Mouse (Mus musculus): ENCODE results near the gene Gm20388. TPM values are rescaled to one million over a fixed set of nuclear protein-coding genes. Genes with fewer than 3 reads are reported as not detected.

The Gm20388 gene
- total RNA-seq, 1 experiment from 2014 or later = 18.4 TPM

- no peak for ATAC-seq (replicated peaks in 1 of 2; ENCODE audit: insufficient read depth in 1 of 2, low FRiP score in 2 of 2, low TSS enrichment in 1 of 2, low read depth in 1 of 2, poor library complexity in 2 of 2, severe bottlenecking in 2 of 2)
Measured at GRCm38 (mm10) chr8:120466266-120466665, 555.6 kb downstream of the Gm20388 start.

- ATAC-seq (replicated peaks in 1 of 2; ENCODE audit: insufficient read depth in 1 of 2, low FRiP score in 2 of 2, low TSS enrichment in 1 of 2, low read depth in 1 of 2, poor library complexity in 2 of 2, severe bottlenecking in 2 of 2) = no peak
Measured at GRCm38 (mm10) chr8:120467598-120467997, 557.0 kb downstream of the Gm20388 start.

DNA sequence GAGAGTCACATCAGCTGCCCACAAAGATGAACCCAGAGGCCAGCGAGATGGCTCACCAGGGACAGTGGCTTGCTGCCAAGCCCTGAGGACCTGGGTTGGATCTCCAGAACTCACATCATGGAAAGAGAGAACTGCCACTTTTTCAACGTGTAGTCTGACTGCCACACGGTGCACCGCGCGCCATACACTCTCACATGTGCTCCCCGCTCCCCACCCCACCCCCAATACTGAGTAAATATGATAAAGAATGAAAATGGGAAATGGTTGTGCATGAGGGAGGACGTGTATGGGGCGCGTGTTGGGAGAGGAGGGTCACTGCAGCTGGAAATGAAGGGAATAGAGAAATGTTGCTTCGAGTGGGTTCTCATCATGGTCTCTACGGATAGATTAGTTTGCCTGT, 559.5 kb downstream of the Gm20388 start:
- no peak for ATAC-seq (replicated peaks in 1 of 2; ENCODE audit: insufficient read depth in 1 of 2, low FRiP score in 2 of 2, low TSS enrichment in 1 of 2, low read depth in 1 of 2, poor library complexity in 2 of 2, severe bottlenecking in 2 of 2)

GRCm38 (mm10) chr8:120471166-120471565, 560.5 kb downstream of the Gm20388 start:
- ATAC-seq (replicated peaks in 1 of 2; ENCODE audit: insufficient read depth in 1 of 2, low FRiP score in 2 of 2, low TSS enrichment in 1 of 2, low read depth in 1 of 2, poor library complexity in 2 of 2, severe bottlenecking in 2 of 2) = no peak

- no peak for ATAC-seq (replicated peaks in 1 of 2; ENCODE audit: insufficient read depth in 1 of 2, low FRiP score in 2 of 2, low TSS enrichment in 1 of 2, low read depth in 1 of 2, poor library complexity in 2 of 2, severe bottlenecking in 2 of 2)
Measured at GRCm38 (mm10) chr8:120471752-120472151, 561.1 kb downstream of the Gm20388 start.

DNA sequence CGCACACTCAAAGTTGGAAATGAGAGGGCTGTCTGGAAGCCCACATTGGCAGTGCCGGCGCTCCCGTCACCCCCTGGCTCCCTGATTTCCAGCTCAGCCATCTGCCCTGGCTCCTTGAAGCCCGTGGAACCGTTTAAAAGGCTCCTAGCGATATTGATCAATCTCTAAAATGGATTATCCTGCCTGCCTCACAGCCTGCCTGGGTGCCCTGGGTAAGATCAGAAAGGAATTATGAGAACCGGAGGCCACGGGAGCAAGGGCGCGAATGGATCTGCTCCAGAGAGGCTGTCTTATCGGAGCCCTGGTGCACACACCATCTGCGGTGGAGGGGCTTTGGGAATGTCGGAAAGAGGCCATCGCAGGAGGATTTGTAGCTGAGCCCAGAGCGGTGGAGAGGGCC, 561.6 kb downstream of the Gm20388 start:
- ATAC-seq (replicated peaks in 1 of 2; ENCODE audit: insufficient read depth in 1 of 2, low FRiP score in 2 of 2, low TSS enrichment in 1 of 2, low read depth in 1 of 2, poor library complexity in 2 of 2, severe bottlenecking in 2 of 2) = no peak

- ATAC-seq (replicated peaks in 1 of 2; ENCODE audit: insufficient read depth in 1 of 2, low FRiP score in 2 of 2, low TSS enrichment in 1 of 2, low read depth in 1 of 2, poor library complexity in 2 of 2, severe bottlenecking in 2 of 2) = no peak
Measured at GRCm38 (mm10) chr8:120473729-120474364, 563.2 kb downstream of the Gm20388 start.

DNA sequence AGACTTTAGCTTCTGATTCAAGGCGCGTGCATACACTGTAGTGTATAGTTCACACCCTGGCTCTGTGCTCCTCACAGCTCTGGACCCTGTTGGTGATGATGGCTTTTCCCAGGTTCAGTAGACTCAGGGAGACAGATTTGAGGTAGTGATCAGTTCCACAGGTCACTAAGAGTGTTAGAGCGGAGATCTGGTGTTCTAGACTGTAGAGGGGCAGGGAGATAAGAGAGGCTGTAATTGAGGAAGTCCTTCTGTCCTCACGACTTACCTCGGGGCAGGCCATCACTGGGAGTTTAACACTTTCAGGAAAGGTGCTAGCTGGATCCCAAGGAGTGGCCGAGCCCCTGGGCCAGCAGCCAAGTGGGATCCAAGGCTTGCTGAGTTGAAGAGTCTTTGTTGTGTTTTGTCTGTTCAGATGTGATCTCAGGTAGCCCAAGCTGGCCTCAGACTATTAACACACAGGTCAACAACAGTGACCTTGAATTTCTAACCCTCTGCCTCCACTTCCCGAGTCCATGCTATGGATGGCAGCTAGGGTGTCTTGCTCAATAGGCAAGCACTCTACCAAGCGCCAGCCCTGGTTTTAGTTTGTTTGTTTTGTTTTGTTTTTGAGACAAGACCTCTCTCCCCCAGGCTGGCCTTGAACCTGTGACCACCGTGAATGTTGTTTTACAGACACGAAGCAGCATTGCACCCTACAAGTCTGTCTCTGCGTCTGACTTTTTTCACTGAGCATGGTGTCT, 564.0 kb downstream of the Gm20388 start:
- ATAC-seq (replicated peaks in 1 of 2; ENCODE audit: insufficient read depth in 1 of 2, low FRiP score in 2 of 2, low TSS enrichment in 1 of 2, low read depth in 1 of 2, poor library complexity in 2 of 2, severe bottlenecking in 2 of 2) = no peak

DNA sequence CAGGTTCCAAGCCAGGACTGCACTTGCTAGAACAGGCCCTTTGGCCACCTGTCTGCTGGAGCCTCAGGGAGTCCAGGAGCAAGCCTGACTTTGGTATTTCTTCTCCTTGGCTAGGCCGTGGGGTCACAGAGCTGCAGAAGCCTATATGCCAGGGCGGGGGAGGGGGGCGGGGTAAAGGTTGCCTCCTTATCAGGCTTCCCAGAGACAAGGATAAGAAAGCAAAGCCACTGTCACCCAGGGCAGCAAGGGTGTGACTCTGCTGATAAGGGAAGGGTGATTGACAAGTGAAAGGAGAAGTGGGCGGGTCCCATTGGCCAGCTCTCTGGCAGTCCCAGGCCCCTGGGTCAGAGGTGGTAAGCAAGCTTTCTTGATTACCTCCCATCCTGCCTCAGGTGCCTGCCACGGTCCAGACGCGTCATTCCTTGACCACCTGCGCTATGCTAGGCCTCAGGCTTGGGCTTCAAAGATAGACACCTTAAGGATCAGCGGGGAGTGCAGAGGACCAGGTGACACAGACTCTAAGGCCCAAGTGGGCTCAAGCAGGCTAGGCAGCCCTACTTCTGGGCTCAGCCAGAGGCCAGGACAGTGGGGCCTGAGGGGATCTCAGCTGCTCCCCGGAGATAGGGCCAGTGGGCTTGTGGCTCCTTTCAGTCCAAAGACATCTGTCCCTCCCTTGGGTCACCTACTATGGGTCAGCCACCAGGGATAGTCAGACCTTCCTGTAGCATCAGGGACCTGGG, 565.0 kb downstream of the Gm20388 start:
- peak; percentile 67 to 70 for ATAC-seq (replicated peaks in 1 of 2; ENCODE audit: insufficient read depth in 1 of 2, low FRiP score in 2 of 2, low TSS enrichment in 1 of 2, low read depth in 1 of 2, poor library complexity in 2 of 2, severe bottlenecking in 2 of 2)

DNA sequence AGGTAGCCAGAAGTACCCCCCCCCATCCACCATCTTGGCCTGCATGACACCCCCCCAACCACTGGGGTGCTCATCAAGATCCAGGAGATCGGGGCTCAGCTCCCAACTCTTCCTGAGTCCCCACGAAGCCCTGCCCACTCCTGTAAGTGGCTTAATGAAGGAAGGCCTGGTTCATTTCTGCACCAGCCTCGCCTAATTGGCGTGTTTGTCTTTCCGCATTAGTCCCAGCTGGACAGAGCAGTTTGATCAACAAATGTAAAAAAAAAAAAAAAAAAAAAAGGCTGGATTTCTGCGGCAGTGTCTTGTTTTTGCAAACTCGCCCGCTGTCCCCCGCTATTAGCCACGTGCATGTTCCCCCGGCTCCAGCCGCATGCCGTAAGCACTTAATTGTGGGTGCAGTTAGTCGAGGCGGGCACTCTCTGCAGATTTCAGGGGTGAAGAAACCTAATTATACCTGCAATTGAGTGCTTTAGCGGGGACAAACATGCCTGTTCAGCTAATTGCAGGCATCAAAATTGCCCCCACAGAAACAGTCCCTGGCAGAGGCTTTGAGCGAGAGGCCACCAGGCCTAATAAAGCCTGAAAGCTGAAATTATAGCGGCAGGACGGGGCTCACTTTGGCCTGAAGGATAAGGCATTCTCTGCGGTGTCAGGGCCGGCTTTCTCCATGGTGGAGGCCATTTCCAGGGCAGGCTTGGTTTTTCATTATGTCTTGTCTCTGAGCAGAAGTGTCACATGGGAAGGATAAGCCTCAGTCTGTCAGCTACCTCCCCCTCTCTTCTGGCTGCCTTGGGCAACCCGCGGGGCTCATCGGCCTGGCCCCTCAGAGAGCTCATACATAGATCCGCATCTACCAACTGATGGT, 566.3 kb downstream of the Gm20388 start:
- no peak for ATAC-seq (replicated peaks in 1 of 2; ENCODE audit: insufficient read depth in 1 of 2, low FRiP score in 2 of 2, low TSS enrichment in 1 of 2, low read depth in 1 of 2, poor library complexity in 2 of 2, severe bottlenecking in 2 of 2)

GRCm38 (mm10) chr8:120478754-120479153, 568.1 kb downstream of the Gm20388 start:
- peak; percentile 44 to 47 for ATAC-seq (replicated peaks in 1 of 2; ENCODE audit: insufficient read depth in 1 of 2, low FRiP score in 2 of 2, low TSS enrichment in 1 of 2, low read depth in 1 of 2, poor library complexity in 2 of 2, severe bottlenecking in 2 of 2)

- ATAC-seq (replicated peaks in 1 of 2; ENCODE audit: insufficient read depth in 1 of 2, low FRiP score in 2 of 2, low TSS enrichment in 1 of 2, low read depth in 1 of 2, poor library complexity in 2 of 2, severe bottlenecking in 2 of 2) = no peak; a peak in 1 of 4 replicates
Measured at GRCm38 (mm10) chr8:120479691-120480090, 569.0 kb downstream of the Gm20388 start.

GRCm38 (mm10) chr8:120482015-120482689, 571.5 kb downstream of the Gm20388 start:
- ATAC-seq (replicated peaks in 1 of 2; ENCODE audit: insufficient read depth in 1 of 2, low FRiP score in 2 of 2, low TSS enrichment in 1 of 2, low read depth in 1 of 2, poor library complexity in 2 of 2, severe bottlenecking in 2 of 2) = no peak

DNA sequence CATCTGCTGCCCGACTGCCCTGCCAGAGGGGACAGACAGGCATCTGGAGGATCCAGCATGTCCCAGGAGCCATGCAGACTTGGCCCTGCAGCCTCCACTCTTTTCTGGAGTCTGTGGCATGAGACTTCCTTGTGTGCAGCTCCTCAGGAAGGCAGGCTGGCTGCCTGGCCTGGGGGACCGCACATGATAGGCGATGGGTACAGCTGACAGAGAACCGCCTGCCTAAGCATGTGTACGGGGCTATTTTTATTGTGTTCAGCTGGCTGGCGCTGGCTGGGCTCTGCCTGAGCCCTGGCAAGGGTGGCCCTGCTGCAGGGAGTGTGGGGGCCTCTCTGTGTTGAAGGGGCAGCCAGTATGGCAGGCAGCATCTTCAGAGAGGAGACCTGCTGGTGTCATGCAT, 573.8 kb downstream of the Gm20388 start:
- no peak; a peak in 1 of 4 replicates for ATAC-seq (replicated peaks in 1 of 2; ENCODE audit: insufficient read depth in 1 of 2, low FRiP score in 2 of 2, low TSS enrichment in 1 of 2, low read depth in 1 of 2, poor library complexity in 2 of 2, severe bottlenecking in 2 of 2)

DNA sequence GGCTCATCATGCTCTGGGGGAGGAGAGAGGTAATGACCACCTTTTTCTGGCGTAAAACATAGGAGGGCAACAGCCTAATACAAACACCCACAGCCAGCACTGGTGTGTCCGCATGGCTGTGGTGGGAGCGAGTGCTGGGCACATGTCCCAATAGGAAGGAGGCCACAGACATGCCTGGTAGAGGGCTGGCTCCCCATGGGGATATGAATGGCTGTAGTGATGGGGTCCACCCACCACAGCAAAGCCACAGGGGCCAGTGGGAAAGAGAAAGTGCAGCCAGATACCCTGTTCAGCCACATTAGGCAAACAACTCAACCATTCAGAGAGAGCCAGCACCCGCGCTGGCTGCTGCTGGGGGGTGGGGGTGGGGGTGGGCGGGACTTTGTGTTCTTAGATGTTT, 574.5 kb downstream of the Gm20388 start:
- ATAC-seq (replicated peaks in 1 of 2; ENCODE audit: insufficient read depth in 1 of 2, low FRiP score in 2 of 2, low TSS enrichment in 1 of 2, low read depth in 1 of 2, poor library complexity in 2 of 2, severe bottlenecking in 2 of 2) = no peak

GRCm38 (mm10) chr8:120485551-120486476, 575.2 kb downstream of the Gm20388 start:
- no peak for ATAC-seq (replicated peaks in 1 of 2; ENCODE audit: insufficient read depth in 1 of 2, low FRiP score in 2 of 2, low TSS enrichment in 1 of 2, low read depth in 1 of 2, poor library complexity in 2 of 2, severe bottlenecking in 2 of 2)
